Mouse (Mus musculus) heart, adult 2 months (tissue): ENCODE results near the gene Gnb2. TPM values are rescaled to one million over a fixed set of nuclear protein-coding genes. Genes with fewer than 3 reads are reported as not detected.

Experiments
- DNase-seq, 2 experiments: peaks; one replicate each; pipeline ENCODE4 v3.0.0; 2021
- H3K27ac ChIP-seq: fragments of 200-600 bp; 2 replicates; pipeline ENCODE4 v1.8.1; 2022
- H3K27me3 ChIP-seq: fragments of 200-500 bp; 2 replicates; pipeline ENCODE4 v1.6.1; 2012; ENCODE audit warnings: mild to moderate bottlenecking, low read length, inconsistent platforms, mixed read lengths; ENCODE audit not compliant: control insufficient read depth, insufficient read depth
- H3K36me3 ChIP-seq: fragments of 200-500 bp; 2 replicates; pipeline ENCODE4 v1.6.1; 2012; ENCODE audit warnings: low read length, inconsistent platforms; ENCODE audit not compliant: control insufficient read depth, insufficient read depth
- H3K4me1 ChIP-seq: fragments of 200-500 bp; 2 replicates; pipeline ENCODE4 v1.6.1; 2011; ENCODE audit warnings: low read length; ENCODE audit not compliant: control insufficient read depth, insufficient read depth
- H3K4me3 ChIP-seq: fragments of 200-600 bp; 2 replicates; pipeline ENCODE4 v1.8.1; 2022
- H3K79me2 ChIP-seq: fragments of 200-500 bp; replicated peaks from 2 replicates; pipeline ENCODE4 v1.6.1; 2012; ENCODE audit warnings: mild to moderate bottlenecking, inconsistent platforms, low read length, moderate library complexity, mixed read lengths; ENCODE audit not compliant: control insufficient read depth, insufficient read depth
- H3K9ac ChIP-seq: fragments of 200-500 bp; 2 replicates; pipeline ENCODE4 v1.6.1; 2012; ENCODE audit warnings: low read depth, mild to moderate bottlenecking, control low read depth, inconsistent platforms, low read length, mixed read lengths
- CTCF ChIP-seq: fragments of 200-600 bp; IDR thresholded peaks from 2 replicates; pipeline ENCODE4 v1.8.1; 2022; ENCODE audit warnings: antibody characterized with exemption, mild to moderate bottlenecking, moderate library complexity
- EP300 ChIP-seq: fragments of 200-500 bp; IDR thresholded peaks from 2 replicates; pipeline ENCODE4 v1.6.1; 2011; ENCODE audit warnings: low read depth, low read length, control low read depth; ENCODE audit not compliant: insufficient read depth
- POLR2A ChIP-seq: fragments of 200-500 bp; IDR thresholded peaks from 2 replicates; pipeline ENCODE4 v1.6.1; 2011; ENCODE audit warnings: mild to moderate bottlenecking, low read depth, low read length, control low read depth; ENCODE audit not compliant: insufficient read depth
- WGBS: fragments of 180-500 bp; shearing (Covaris S2); methylation state at CpG from one replicate; pipeline ENCODE4 v1.1.7; 2018; 5-methylcytosine and 5-hydroxymethylcytosine counted together
- intact Hi-C: fragments of 180-260 bp; cut with DNase I; formaldehyde crosslinking; loops from one replicate; pipeline ENCODE4 v1.15.1; 2025
- microRNA-seq, 2 experiments: library from miRNA; unstranded; fragments of <30 nt; microRNA quantifications; one replicate each; pipeline ENCODE4 v1.2.0; 2021
- polyA plus RNA-seq: library from polyadenylated mRNA; depleted of rRNA; stranded (reverse); fragments of >200 nt; gene quantifications from 2 replicates; pipeline ENCODE4 v1.2.3, GENCODE M21; 2012; rRNA removed
- total RNA-seq, 2 experiments: library from RNA; stranded (reverse); gene quantifications; 2 replicates each; pipeline ENCODE4 v1.2.3; 2021

The Gnb2 gene
- total and polyA plus RNA-seq, 3 experiments, result 222 to 448 (median 249) TPM

DNA sequence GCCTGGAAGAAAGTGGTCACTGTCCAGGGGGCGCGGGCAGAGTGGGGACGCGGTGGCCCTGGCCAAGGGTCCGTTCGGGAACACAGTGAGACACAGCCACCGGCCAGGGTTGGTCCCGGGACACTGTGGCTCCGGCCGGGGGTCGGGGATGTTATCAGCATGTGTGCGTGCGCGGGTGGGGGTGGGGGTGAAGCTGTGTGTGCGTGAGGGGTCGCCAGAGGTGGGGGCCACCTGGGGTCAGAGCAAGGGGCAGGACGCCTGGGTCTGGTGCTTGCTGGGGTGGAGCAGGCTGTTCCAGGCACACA is 47.5 kb downstream of the Gnb2 start:
- intact Hi-C loops, result no loop called here
- H3K4me3 ChIP-seq, result no peak overlapping the region
- no peaks in the 10 kb centered on the region for H3K79me2 ChIP-seq
- no peaks in the 10 kb centered on the region for H3K4me1 ChIP-seq
- 9% methylated on average over 17 of the region's 17 CpGs for WGBS
- DNase-seq, result no peak
- no peak overlapping the region for H3K9ac ChIP-seq
- no peaks in the 10 kb centered on the region for H3K36me3 ChIP-seq
- TF ChIP-seq CTCF (no peak), POLR2A (no peak), EP300 (no peak)
- peaks cover 3% of the 10 kb centered on the region for H3K27me3 ChIP-seq
- no peak overlapping the region for H3K27ac ChIP-seq

- peaks cover 3% of the 10 kb centered on the region for H3K27me3 ChIP-seq
- no peaks in the 10 kb centered on the region for H3K79me2 ChIP-seq
- no peaks in the 10 kb centered on the region for H3K4me1 ChIP-seq
- no peak overlapping the region for H3K27ac ChIP-seq
- H3K9ac ChIP-seq, result no peak overlapping the region
- intact Hi-C loops, result no loop called here
- H3K36me3 ChIP-seq, result no peaks in the 10 kb centered on the region
- TF ChIP-seq EP300, result no peak
- TF ChIP-seq POLR2A, result no peak
- TF ChIP-seq CTCF, result no peak
- 17% methylated on average over 30 of the region's 30 CpGs for WGBS
- DNase-seq, result no peak
- H3K4me3 ChIP-seq, result no peak overlapping the region
Measured at GRCm38 (mm10) chr5:137485071-137485850, 48.0 kb downstream of the Gnb2 start.

DNA sequence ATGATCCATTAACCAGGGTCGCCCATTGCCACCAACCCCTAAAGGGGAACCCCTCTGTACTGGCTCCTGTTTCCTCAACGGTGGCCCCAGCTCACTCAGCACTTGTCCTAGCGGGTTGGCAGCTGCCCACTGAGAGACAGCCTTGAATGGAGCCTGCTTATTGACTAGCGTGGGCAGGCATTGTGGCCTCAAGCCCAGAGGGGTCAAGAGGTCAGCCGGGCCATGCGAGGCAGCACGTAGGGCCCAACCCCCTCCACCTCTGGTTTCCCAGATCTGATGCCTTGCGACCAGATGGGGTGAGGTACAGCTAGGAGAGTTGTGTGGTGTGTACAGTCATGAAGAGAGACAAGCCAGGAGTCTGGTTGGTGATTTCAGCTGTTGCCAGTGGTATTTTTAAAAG is 51.4 kb downstream of the Gnb2 start:
- Histone ChIP-seq H3K4me3 (no peak overlapping the region), H3K79me2 (no peaks in the 10 kb centered on the region), H3K27ac (no peak overlapping the region), H3K36me3 (no peaks in the 10 kb centered on the region), H3K4me1 (no peaks in the 10 kb centered on the region), H3K27me3 (peaks cover 3% of the 10 kb centered on the region), H3K9ac (no peak overlapping the region)
- intact Hi-C loops, result loop anchor here (5.0 kb wide), 1 partner anchor 170 kb away; no protein-coding TSS in a partner anchor
- no peak for DNase-seq
- TF ChIP-seq CTCF (no peak), POLR2A (no peak), EP300 (no peak)
- 44% methylated on average over 8 of the region's 8 CpGs for WGBS

DNA sequence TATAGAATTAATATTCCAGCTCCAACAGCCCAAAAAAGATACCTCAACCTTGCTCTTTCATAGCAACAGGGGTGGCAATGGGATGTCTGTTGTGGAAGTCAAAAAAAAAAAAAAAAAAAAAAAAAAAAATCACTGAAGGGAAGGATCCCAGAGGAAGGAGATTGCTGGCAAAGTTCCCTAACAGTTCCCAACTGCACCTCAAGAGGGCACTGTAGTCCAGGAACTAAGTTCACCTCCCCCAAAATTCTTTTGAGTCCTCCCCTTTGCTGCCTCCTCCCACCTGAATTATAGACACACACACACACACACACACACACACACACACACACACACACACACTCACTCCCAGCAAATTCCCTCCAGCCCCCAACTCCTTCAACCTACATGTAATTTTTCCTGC is 52.2 kb downstream of the Gnb2 start:
- no peak overlapping the region for H3K27ac ChIP-seq
- intact Hi-C loops, result loop anchor here (5.0 kb wide), 1 partner anchor 171 kb away; no protein-coding TSS in a partner anchor
- TF ChIP-seq POLR2A (no peak), CTCF (peak; percentile 74), EP300 (0 out of 2 replicates have a peak, but pooled peaks have one; percentile 30)
- H3K4me1 ChIP-seq, result no peaks in the 10 kb centered on the region
- DNase-seq, result peak; percentile 75 to 86
- H3K4me3 ChIP-seq, result no peak overlapping the region
- no peak overlapping the region for H3K9ac ChIP-seq
- H3K79me2 ChIP-seq, result no peaks in the 10 kb centered on the region
- H3K27me3 ChIP-seq, result peaks cover 3% of the 10 kb centered on the region
- H3K36me3 ChIP-seq, result no peaks in the 10 kb centered on the region

Small RNA genes within 50 kb of the gene (microRNA-seq; reads per million reads assigned to microRNA genes)
- gene Mir6418, result 0.39 to 0.56 reads per million in 2 experiments

Other genes with a start within 250 kb of the Gnb2 start
- gene Ache, start 246.0 kb downstream of the Gnb2 start, total RNA-seq, result 1 to 10 TPM; 1.5 to 2.2 TPM
- gene Ache, start 246.0 kb downstream of the Gnb2 start, polyA plus RNA-seq, result 3.5 and 4.9 TPM in 2 replicates
- gene Ufsp1, start 238.9 kb downstream of the Gnb2 start, total RNA-seq, result 1 to 10 TPM; 8.1 to 8.8 TPM
- 11.8 and 12.8 TPM in 2 replicates for gene Ufsp1, start 238.9 kb downstream of the Gnb2 start, polyA plus RNA-seq
- 10 to 100 TPM; 60.5 to 66.4 TPM for gene Srrt, start 225.8 kb downstream of the Gnb2 start, total RNA-seq
- 63.9 and 74.2 TPM in 2 replicates for gene Srrt, start 225.8 kb downstream of the Gnb2 start, polyA plus RNA-seq
- gene Trip6, start 219.1 kb downstream of the Gnb2 start, total RNA-seq, result 10 to 100 TPM; 12.5 to 13.6 TPM
- gene Trip6, start 219.1 kb downstream of the Gnb2 start, polyA plus RNA-seq, result 23.5 and 24.2 TPM in 2 replicates
- 1 to 10 TPM; 1.7 to 2.2 TPM for gene Slc12a9, start 199.9 kb downstream of the Gnb2 start, total RNA-seq
- 6.0 and 8.9 TPM in 2 replicates for gene Slc12a9, start 199.9 kb downstream of the Gnb2 start, polyA plus RNA-seq
- 10 to 100 TPM; 45.9 to 53.9 TPM for gene Ephb4, start 183.4 kb downstream of the Gnb2 start, total RNA-seq
- 35.2 and 51.8 TPM in 2 replicates for gene Ephb4, start 183.4 kb downstream of the Gnb2 start, polyA plus RNA-seq
- gene Zan, start 56.4 kb downstream of the Gnb2 start, total RNA-seq, result not detected
- gene Zan, start 56.4 kb downstream of the Gnb2 start, polyA plus RNA-seq, result under 0.01 and 0.02 TPM in 2 replicates
- gene Pop7, start 31.0 kb downstream of the Gnb2 start, total RNA-seq, result 10 to 100 TPM; 13.4 to 13.9 TPM
- 22.7 and 25.6 TPM in 2 replicates for gene Pop7, start 31.0 kb downstream of the Gnb2 start, polyA plus RNA-seq
- gene Gigyf1, start 15.0 kb downstream of the Gnb2 start, total RNA-seq, result 10 to 100 TPM; 24.4 to 29.1 TPM
- 19.6 and 21.0 TPM in 2 replicates for gene Gigyf1, start 15.0 kb downstream of the Gnb2 start, polyA plus RNA-seq
- not detected for gene Epo, start 268 bp downstream of the Gnb2 start, total RNA-seq
- gene Epo, start 268 bp downstream of the Gnb2 start, polyA plus RNA-seq, result not detected in 2 replicates
- gene Actl6b, start 20.0 kb upstream of the Gnb2 start, total RNA-seq, result not detected
- 0.32 TPM in 1 of 2 replicates, not detected in the other for gene Actl6b, start 20.0 kb upstream of the Gnb2 start, polyA plus RNA-seq
- gene Tfr2, start 36.3 kb upstream of the Gnb2 start, total RNA-seq, result under 1 TPM in 1 of 2 experiments, not detected in 1; 0.09 TPM
- 0.29 and 0.35 TPM in 2 replicates for gene Tfr2, start 36.3 kb upstream of the Gnb2 start, polyA plus RNA-seq
- gene Mospd3, start 67.5 kb upstream of the Gnb2 start, total RNA-seq, result 10 to 100 TPM; 10.7 to 16.3 TPM
- 20.7 and 32.3 TPM in 2 replicates for gene Mospd3, start 67.5 kb upstream of the Gnb2 start, polyA plus RNA-seq
- 10 to 100 TPM; 35.9 to 50.8 TPM for gene Pcolce, start 80.3 kb upstream of the Gnb2 start, total RNA-seq
- gene Pcolce, start 80.3 kb upstream of the Gnb2 start, polyA plus RNA-seq, result 87.0 and 109 TPM in 2 replicates
- gene Fbxo24, start 95.5 kb upstream of the Gnb2 start, total RNA-seq, result under 1 TPM; 0.13 to 0.34 TPM
- gene Fbxo24, start 95.5 kb upstream of the Gnb2 start, polyA plus RNA-seq, result 0.29 and 0.35 TPM in 2 replicates
- 10 to 100 TPM; 17.1 to 20.0 TPM for gene Lrch4, start 95.6 kb upstream of the Gnb2 start, total RNA-seq
- gene Lrch4, start 95.6 kb upstream of the Gnb2 start, polyA plus RNA-seq, result 24.8 and 29.1 TPM in 2 replicates
- gene Gm20605, start 95.7 kb upstream of the Gnb2 start, total RNA-seq, result 1 to 10 TPM; 2.8 to 4.3 TPM
- gene Gm20605, start 95.7 kb upstream of the Gnb2 start, polyA plus RNA-seq, result 7.3 and 9.5 TPM in 2 replicates
- 1 to 10 TPM; 1.5 to 2.0 TPM for gene Sap25, start 107.8 kb upstream of the Gnb2 start, total RNA-seq
- gene Sap25, start 107.8 kb upstream of the Gnb2 start, polyA plus RNA-seq, result 25.2 and 34.9 TPM in 2 replicates
- gene Irs3, start 112.2 kb upstream of the Gnb2 start, total RNA-seq, result under 1 TPM; 0.34 to 0.73 TPM
- gene Irs3, start 112.2 kb upstream of the Gnb2 start, polyA plus RNA-seq, result 0.91 and 2.2 TPM in 2 replicates
- 10 to 100 TPM; 15.6 to 19.1 TPM for gene Agfg2, start 151.2 kb upstream of the Gnb2 start, total RNA-seq
- 11.9 and 12.5 TPM in 2 replicates for gene Agfg2, start 151.2 kb upstream of the Gnb2 start, polyA plus RNA-seq
- gene Nyap1, start 208.1 kb upstream of the Gnb2 start, total RNA-seq, result 1 to 10 TPM in 1 of 2 experiments, under 1 TPM in 1; 0.94 to 1.2 TPM
- gene Nyap1, start 208.1 kb upstream of the Gnb2 start, polyA plus RNA-seq, result 1.6 and 1.7 TPM in 2 replicates
- 100 to 1,000 TPM; 254 to 258 TPM for gene Tsc22d4, start 212.2 kb upstream of the Gnb2 start, total RNA-seq
- gene Tsc22d4, start 212.2 kb upstream of the Gnb2 start, polyA plus RNA-seq, result 223 and 251 TPM in 2 replicates
- gene Ppp1r35, start 245.3 kb upstream of the Gnb2 start, total RNA-seq, result 10 to 100 TPM in 1 of 2 experiments, 1 to 10 TPM in 1; 7.4 to 10.8 TPM
- gene Ppp1r35, start 245.3 kb upstream of the Gnb2 start, polyA plus RNA-seq, result 6.8 and 12.0 TPM in 2 replicates